Mouse (Mus musculus) liver, postnatal 0 days (tissue): Measurements from ENCODE around the gene Qk.

Source experiments
- CTCF ChIP-seq: sonication (generic); IDR thresholded peaks from 2 replicates; pipeline ENCODE4 v1.5.1; 2016; ENCODE audit warnings: antibody characterized with exemption, low read depth
- EP300 ChIP-seq: IDR thresholded peaks from 2 replicates; pipeline ENCODE4 v1.6.1; 2016; ENCODE audit warnings: antibody characterized with exemption, low read depth, mild to moderate bottlenecking

- TF ChIP-seq EP300 (no peak), CTCF (no peak)
Observed at GRCm38 (mm10) chr17:10336558-10336957, 16.9 kb upstream of the Qk start.
